ENCODE assay signal across 20 mouse cellular contexts in the genomic region with DNA sequence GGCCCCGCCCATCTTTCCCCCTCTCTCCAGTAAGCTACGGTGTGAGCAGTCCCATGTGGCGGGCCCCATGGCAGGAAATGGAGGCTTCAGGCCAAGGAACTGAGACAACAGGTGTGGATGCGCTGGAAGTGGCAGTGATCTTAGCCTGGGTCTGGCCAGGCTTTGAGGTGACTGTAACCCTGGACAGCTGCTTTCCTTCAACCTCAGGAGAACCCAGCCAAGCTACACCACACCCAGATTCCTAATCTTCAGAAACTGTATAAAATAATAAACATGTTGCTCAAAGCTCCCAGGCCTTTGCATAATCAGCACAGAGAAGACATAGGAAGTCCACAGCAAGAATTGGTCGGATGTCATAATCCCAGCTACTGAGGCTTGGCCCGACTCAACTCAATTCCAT. TPM values are rescaled to one million over a fixed set of nuclear protein-coding genes. Genes with fewer than 3 reads are reported as not detected.
DNase-seq lines count a peak whose midpoint lies in the region; ATAC-seq and TF ChIP-seq lines count a peak whose summit lies in the region.
"Had no signal": no experiment of that assay in that cellular context is flagged by ENCODE, and none has a peak within 500 bp of the region (broad histone marks: within the 10 kb centered on the region; RNA-seq: fewer than 3 reads in every experiment).

No protein-coding gene starts in this region.

- no peak overlapping the region for H3K4me2 ChIP-seq in embryonic facial prominence, embryonic 14.5 days (ENCODE audit: low read depth, low read length)
- H3K4me2 ChIP-seq in lung, postnatal 0 days (replicated peaks; ENCODE audit: low read depth, low read length): no peak overlapping the region
- peak overlapping the region; percentile 37 for H3K4me2 ChIP-seq in myocyte (ENCODE audit: low read depth)
- H3K4me2 ChIP-seq in forebrain, embryonic 14.5 days (ENCODE audit: low read length): no peak overlapping the region
- H3K4me2 ChIP-seq: embryonic facial prominence, embryonic 15.5 days; midbrain, embryonic 13.5 days had no signal

- no peak for ATAC-seq in embryonic facial prominence, embryonic 14.5 days (ENCODE audit: low read depth)
- peak; percentile 83 for ATAC-seq in lung, postnatal 0 days
- no peak for ATAC-seq in forebrain, embryonic 14.5 days
- ATAC-seq: hindbrain, embryonic 16.5 days; liver, postnatal 0 days; midbrain, embryonic 13.5 days had no signal

- no peak overlapping the region for H3K27ac ChIP-seq in embryonic facial prominence, embryonic 14.5 days (replicated peaks; ENCODE audit: low read depth, low read length)
- H3K27ac ChIP-seq in embryonic facial prominence, embryonic 10.5 days (replicated peaks): no peak overlapping the region
- no peak overlapping the region for H3K27ac ChIP-seq in lung, postnatal 0 days (ENCODE audit: low read length)
- no peak overlapping the region for H3K27ac ChIP-seq in forebrain, embryonic 14.5 days (ENCODE audit: low read depth, low read length)
- H3K27ac ChIP-seq: embryonic facial prominence, embryonic 15.5 days; forebrain, embryonic 10.5 days; midbrain, embryonic 13.5 days had no signal

- no peak overlapping the region for H3K9ac ChIP-seq in embryonic facial prominence, embryonic 14.5 days (ENCODE audit: low read depth, low read length)
- H3K9ac ChIP-seq in lung, postnatal 0 days (replicated peaks; ENCODE audit: low read depth): no peak overlapping the region
- no peak overlapping the region for H3K9ac ChIP-seq in forebrain, embryonic 14.5 days (ENCODE audit: low read length)
- H3K9ac ChIP-seq: embryonic facial prominence, embryonic 15.5 days; liver, postnatal 0 days; midbrain, embryonic 13.5 days had no signal

- H3K4me1 ChIP-seq in embryonic facial prominence, embryonic 14.5 days (ENCODE audit: control insufficient read depth, insufficient read depth, low read length): peaks cover 3% of the 10 kb centered on the region; the same call in 1 of the 2 replicates
- H3K4me1 ChIP-seq in embryonic facial prominence, embryonic 10.5 days: peaks cover 32% of the 10 kb centered on the region
- H3K4me1 ChIP-seq in lung, postnatal 0 days (ENCODE audit: insufficient read depth, low read depth, low read length): peaks cover 15% of the 10 kb centered on the region
- 0 out of 2 replicates have a peak, but pooled peaks cover 12% of the 10 kb centered on the region for H3K4me1 ChIP-seq in forebrain, embryonic 14.5 days (ENCODE audit: control insufficient read depth, insufficient read depth, low read length)

- no peaks in the 10 kb centered on the region for H3K36me3 ChIP-seq in embryonic facial prominence, embryonic 14.5 days (ENCODE audit: control insufficient read depth, insufficient read depth, low read length)
- H3K36me3 ChIP-seq in embryonic facial prominence, embryonic 10.5 days (replicated peaks): no peaks in the 10 kb centered on the region
- H3K36me3 ChIP-seq in lung, postnatal 0 days (ENCODE audit: insufficient read depth, low read length): no peaks in the 10 kb centered on the region
- H3K36me3 ChIP-seq in myocyte (ENCODE audit: control insufficient read depth, insufficient read depth): no peaks in the 10 kb centered on the region
- H3K36me3 ChIP-seq in forebrain, embryonic 14.5 days (ENCODE audit: control insufficient read depth, insufficient read depth, low read length): no peaks in the 10 kb centered on the region
- H3K36me3 ChIP-seq: embryonic facial prominence, embryonic 15.5 days; forebrain, embryonic 10.5 days; midbrain, embryonic 13.5 days had no signal

- DNase-seq in embryonic facial prominence, embryonic 14.5 days (ENCODE audit: low spot score): peak; percentile 48
- DNase-seq in embryonic facial prominence, embryonic 10.5 days (ENCODE audit: low spot score): no peak
- peak; percentile 44 for DNase-seq in thymus, postnatal 4 days
- DNase-seq in thymus, postnatal 10 days (ENCODE audit: low spot score in 2 of 2): no peak
- DNase-seq in lung, postnatal 0 days (ENCODE audit: low spot score): peak; percentile 86
- no peak for DNase-seq in layer of hippocampus, adult 9-10 months (ENCODE audit: low spot score)
- DNase-seq in forebrain, embryonic 14.5 days (ENCODE audit: low spot score): no peak
- DNase-seq: adrenal gland, postnatal 10 days; cerebellum, adult 9-10 months; gastrocnemius, postnatal 25 days; heart, postnatal 4 days; kidney, adult 8-10 months; liver; liver, postnatal 0 days had no signal

- H3K27me3 ChIP-seq in embryonic facial prominence, embryonic 14.5 days (replicated peaks; ENCODE audit: control insufficient read depth, insufficient read depth, low read length): no peaks in the 10 kb centered on the region
- peaks cover 6% of the 10 kb centered on the region; the same call in 1 of the 2 replicates for H3K27me3 ChIP-seq in embryonic facial prominence, embryonic 10.5 days (replicated peaks; ENCODE audit: low read depth, poor library complexity, severe bottlenecking)
- no peaks in the 10 kb centered on the region for H3K27me3 ChIP-seq in lung, postnatal 0 days (replicated peaks; ENCODE audit: insufficient read depth, low read length)
- H3K27me3 ChIP-seq in myocyte (ENCODE audit: control insufficient read depth, insufficient read depth, insufficient read length): no peaks in the 10 kb centered on the region
- no peaks in the 10 kb centered on the region for H3K27me3 ChIP-seq in forebrain, embryonic 14.5 days (replicated peaks; ENCODE audit: control insufficient read depth, insufficient read depth, low read length)
- H3K27me3 ChIP-seq: CH12.LX; embryonic facial prominence, embryonic 15.5 days; midbrain, embryonic 13.5 days had no signal

- no peak for TF ChIP-seq POLR2A in myocyte (IDR thresholded peaks at IDR 0.05; ENCODE audit: insufficient read length, low read depth)

- H3ac ChIP-seq in myocyte (ENCODE audit: control insufficient read depth, insufficient read length): no peak overlapping the region

- no peaks in the 10 kb centered on the region for H3K9me3 ChIP-seq in embryonic facial prominence, embryonic 14.5 days (ENCODE audit: control insufficient read depth, low read length)
- H3K9me3 ChIP-seq in embryonic facial prominence, embryonic 10.5 days: no peaks in the 10 kb centered on the region
- H3K9me3 ChIP-seq in lung, postnatal 0 days (ENCODE audit: low read length): no peaks in the 10 kb centered on the region
- H3K9me3 ChIP-seq in forebrain, embryonic 14.5 days (replicated peaks; ENCODE audit: control insufficient read depth, low read length): no peaks in the 10 kb centered on the region; the same call in 1 of the 2 replicates
- H3K9me3 ChIP-seq: embryonic facial prominence, embryonic 15.5 days; forebrain, embryonic 10.5 days; midbrain, embryonic 13.5 days had no signal

- H3K79me2 ChIP-seq in myocyte (ENCODE audit: control insufficient read depth, insufficient read depth): no peaks in the 10 kb centered on the region

- WGBS in embryonic facial prominence, embryonic 14.5 days: 63% methylated on average over 6 of the region's 6 CpGs
- 71% methylated on average over 6 of the region's 6 CpGs for WGBS in embryonic facial prominence, embryonic 10.5 days
- 50% methylated on average over 6 of the region's 6 CpGs for WGBS in lung, postnatal 0 days
- WGBS in forebrain, embryonic 14.5 days: 77% methylated on average over 6 of the region's 6 CpGs

- no peak for TF ChIP-seq CTCF in lung, postnatal 0 days (IDR thresholded peaks at IDR 0.05)

- no peak overlapping the region for H3K4me3 ChIP-seq in embryonic facial prominence, embryonic 14.5 days (ENCODE audit: low read depth, low read length)
- no peak overlapping the region for H3K4me3 ChIP-seq in embryonic facial prominence, embryonic 10.5 days
- H3K4me3 ChIP-seq in lung, postnatal 0 days (ENCODE audit: low read depth, low read length): no peak overlapping the region
- no peak overlapping the region for H3K4me3 ChIP-seq in myocyte
- H3K4me3 ChIP-seq in forebrain, embryonic 14.5 days (ENCODE audit: low read depth, low read length): no peak overlapping the region
- H3K4me3 ChIP-seq: embryonic facial prominence, embryonic 15.5 days; forebrain, embryonic 10.5 days; midbrain, embryonic 13.5 days had no signal

- peak; percentile 73 for TF ChIP-seq EP300 in lung, postnatal 0 days (IDR thresholded peaks at IDR 0.05)

TF ChIP-seq in myocyte, 11 proteins besides CTCF, POLR2A, EP300 and RAD21:
- TF ChIP-seq TCF3 (IDR thresholded peaks at IDR 0.05; ENCODE audit: insufficient read length, low read depth) (peak; percentile 87), CEBPB (IDR thresholded peaks at IDR 0.05; ENCODE audit: insufficient read depth, poor library complexity, severe bottlenecking) (peak; percentile 45; the same call in 1 of the 2 replicates), POLR2AphosphoS2 (IDR thresholded peaks at IDR 0.05; ENCODE audit: insufficient read length, low read depth) (no peak), SRF (IDR thresholded peaks at IDR 0.05; ENCODE audit: control insufficient read depth, insufficient read length, low read depth) (no peak), TCF12 (IDR thresholded peaks at IDR 0.05; ENCODE audit: insufficient read depth, poor library complexity, severe bottlenecking) (peak; percentile 71), REST (IDR thresholded peaks at IDR 0.05; ENCODE audit: insufficient read depth, insufficient read length) (no peak), USF1 (IDR thresholded peaks at IDR 0.05; ENCODE audit: low read depth) (no peak), MYOD1 (IDR thresholded peaks at IDR 0.05; ENCODE audit: control insufficient read depth in 1 of 3, insufficient read length in 2 of 3, low read depth in 2 of 3) (peak; percentile 90 to 99 (median 95)), E2F4 (IDR thresholded peaks at IDR 0.05; ENCODE audit: insufficient read depth) (no peak), MAX (IDR thresholded peaks at IDR 0.05; ENCODE audit: low read depth) (no peak), MYOG (IDR thresholded peaks at IDR 0.05; ENCODE audit: control insufficient read depth in 1 of 3, insufficient read depth in 1 of 3, insufficient read length in 2 of 3, low read depth in 2 of 3) (peak; percentile 88 to 99 (median 95))

RNA-seq across cellular contexts. Expression of a gene that starts 56.8 kb away (rescaled TPM):
- 12.0 and 16.5 TPM in 2 replicates for polyA plus RNA-seq in embryonic facial prominence, embryonic 14.5 days (2014; fragmentation: Nextera tagmentation; extraction: Ambion mirVana)
- 4.7 and 5.5 TPM in 2 replicates for polyA plus RNA-seq in embryonic facial prominence, embryonic 10.5 days (2016; fragmentation: Nextera tagmentation; extraction: Ambion mirVana)
- polyA plus RNA-seq in lung, postnatal 0 days (2015; fragmentation: Nextera tagmentation; extraction: Ambion mirVana): 5.2 and 5.4 TPM in 2 replicates
- polyA plus RNA-seq in myocyte (2012; fragmentation: generic; extraction: Trizol): 130 TPM
- 5.9 and 6.3 TPM in 2 replicates for polyA plus RNA-seq in forebrain, embryonic 14.5 days (2014; fragmentation: Nextera tagmentation; extraction: Ambion mirVana)

Comparison
In these comparisons a context has a peak if more than half of its experiments do, and no peak if none do; other contexts are left out.
1. DNase-seq: peak in embryonic facial prominence, embryonic 14.5 days (single experiment), thymus, postnatal 4 days (single experiment) and lung, postnatal 0 days (single experiment); none in embryonic facial prominence, embryonic 10.5 days (single experiment), thymus, postnatal 10 days (0 of 2), layer of hippocampus, adult 9-10 months (single experiment) and forebrain, embryonic 14.5 days (single experiment).